Mouse (Mus musculus) splenic B cell, adult 2 months (primary cell): ENCODE measurements around the gene Usp12.

Experiments
- DNase-seq: peaks from one replicate; pipeline ENCODE4 v3.0.0-alpha.2; 2011; ENCODE audit warnings: low read depth, low spot score
- H3K27me3 ChIP-seq: 2 replicates; pipeline ENCODE4 v1.6.1; 2012; ENCODE audit warnings: mild to moderate bottlenecking, low read length, moderate library complexity, mixed read lengths; ENCODE audit not compliant: control insufficient read depth, poor library complexity, insufficient read depth, severe bottlenecking
- H3K36me3 ChIP-seq: 2 replicates; pipeline ENCODE4 v1.6.1; 2012; ENCODE audit warnings: mild to moderate bottlenecking, low read length, moderate library complexity, mixed read lengths; ENCODE audit not compliant: control insufficient read depth, poor library complexity, insufficient read depth, severe bottlenecking

Gene Usp12

DNA sequence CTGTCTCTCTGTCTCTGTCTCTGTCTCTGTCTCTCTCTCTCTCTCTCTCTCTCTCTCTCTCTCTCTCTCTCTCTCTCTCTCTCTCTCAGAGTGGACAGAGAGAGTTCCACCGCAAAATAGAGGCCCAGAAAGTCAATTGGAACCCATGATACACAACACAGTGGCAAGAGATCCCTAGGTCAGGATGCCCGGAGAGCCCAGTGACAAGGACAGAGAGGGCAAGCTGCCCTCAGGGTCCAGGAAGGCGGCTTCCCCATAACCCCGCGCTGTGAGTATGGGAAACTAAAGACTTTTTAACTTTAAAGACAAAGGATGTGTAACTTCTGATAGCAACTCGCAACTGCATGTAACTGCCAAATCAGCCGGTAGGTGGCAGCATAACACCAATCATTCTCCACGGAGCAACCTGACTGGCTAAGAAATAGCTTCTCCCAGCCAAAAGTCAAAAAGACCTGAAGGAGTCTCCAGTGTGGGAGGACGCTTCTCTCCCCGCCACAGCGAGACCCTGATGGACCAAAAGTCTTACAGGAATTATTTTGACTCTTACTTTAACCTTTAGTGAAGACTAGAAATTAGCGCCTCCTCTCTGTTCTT lies 88.9 kb downstream of the Usp12 start:
- peak; percentile 92 for DNase-seq
- Histone ChIP-seq H3K36me3 (no peaks in the 10 kb centered on the region), H3K27me3 (no peaks in the 10 kb centered on the region)

DNA sequence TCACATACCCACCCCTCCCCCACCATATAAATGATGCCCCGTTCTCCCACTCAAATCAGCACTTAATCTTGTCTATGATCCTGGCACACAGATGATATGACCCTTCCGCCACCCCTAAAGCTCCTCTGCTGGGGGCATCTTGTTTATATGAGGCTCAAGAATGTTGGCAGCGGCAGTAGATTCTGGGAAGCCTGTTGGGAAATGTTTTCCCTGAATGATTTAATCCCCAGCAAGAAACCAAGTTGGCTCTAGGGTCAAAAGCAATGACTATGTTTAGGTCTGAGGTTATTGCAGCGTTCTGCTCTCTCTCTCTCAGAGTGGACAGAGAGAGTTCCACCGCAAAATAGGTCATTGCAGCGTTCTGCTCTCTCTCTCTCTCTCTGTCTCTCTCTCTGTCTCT lies 89.4 kb downstream of the Usp12 start:
- DNase-seq: no peak
- H3K36me3 ChIP-seq: no peaks in the 10 kb centered on the region
- H3K27me3 ChIP-seq: no peaks in the 10 kb centered on the region

DNA sequence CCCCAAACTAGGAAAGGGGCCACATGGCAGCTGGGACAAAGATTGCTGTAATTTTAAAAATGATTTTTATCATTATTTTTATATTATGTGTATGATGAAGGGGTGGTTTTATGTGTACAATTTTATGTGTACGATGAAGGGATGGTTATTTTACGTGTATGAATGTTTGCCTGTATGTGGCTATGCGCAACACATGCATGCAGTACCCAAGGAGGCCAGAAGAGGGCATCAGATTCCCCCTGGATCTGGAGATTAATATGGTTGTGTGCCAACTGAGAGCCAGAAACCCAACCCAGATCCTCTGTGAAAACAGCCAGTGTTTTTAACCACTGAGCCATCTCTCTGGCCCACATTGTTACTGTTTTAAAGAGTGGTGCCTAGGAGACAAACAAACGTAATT lies 90.6 kb downstream of the Usp12 start:
- peak; percentile 23 for DNase-seq
- H3K27me3 ChIP-seq: no peaks in the 10 kb centered on the region
- H3K36me3 ChIP-seq: no peaks in the 10 kb centered on the region

DNA sequence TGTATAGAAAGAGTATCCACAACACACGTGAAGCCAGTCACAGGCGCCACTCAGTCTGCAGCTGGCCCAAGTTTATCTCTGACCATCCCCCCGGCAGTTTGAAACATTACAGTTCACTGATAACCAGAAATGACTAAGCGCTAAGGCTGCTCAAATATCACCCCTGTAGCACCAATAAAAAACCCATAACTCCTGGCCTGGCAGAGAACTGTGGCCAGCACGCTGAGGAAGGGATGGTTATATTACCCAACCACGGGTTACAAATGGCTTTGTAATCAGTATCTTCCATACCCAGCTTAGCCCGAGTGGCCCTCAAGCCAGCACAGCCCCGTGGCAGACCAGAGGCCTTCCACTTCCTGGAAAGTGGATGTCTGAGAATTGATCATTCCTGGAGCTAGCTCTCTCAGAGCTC lies 91.1 kb downstream of the Usp12 start:
- Histone ChIP-seq H3K36me3 (no peaks in the 10 kb centered on the region), H3K27me3 (no peaks in the 10 kb centered on the region)
- DNase-seq: no peak

DNA sequence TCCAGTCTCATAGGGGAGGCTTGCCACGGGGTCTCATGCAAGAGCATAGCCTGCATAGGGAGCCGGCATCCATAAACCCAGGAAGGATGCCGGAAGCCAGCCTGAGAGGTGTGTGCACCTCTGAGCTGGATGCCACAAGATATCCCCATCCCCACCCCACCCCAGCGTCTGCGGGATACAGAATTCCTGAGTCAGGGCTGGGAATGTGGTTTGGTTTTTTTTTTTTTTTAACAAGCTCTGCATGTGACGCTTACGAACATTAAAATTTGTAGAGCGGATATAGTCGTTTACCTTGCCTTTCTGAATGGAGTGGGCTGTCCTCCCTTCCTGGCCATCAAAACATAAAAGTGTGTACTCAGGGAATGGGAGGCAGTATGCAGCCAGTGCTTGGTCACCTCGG lies 94.7 kb downstream of the Usp12 start:
- no peak for DNase-seq
- H3K27me3 ChIP-seq: no peaks in the 10 kb centered on the region
- no peaks in the 10 kb centered on the region for H3K36me3 ChIP-seq

DNA sequence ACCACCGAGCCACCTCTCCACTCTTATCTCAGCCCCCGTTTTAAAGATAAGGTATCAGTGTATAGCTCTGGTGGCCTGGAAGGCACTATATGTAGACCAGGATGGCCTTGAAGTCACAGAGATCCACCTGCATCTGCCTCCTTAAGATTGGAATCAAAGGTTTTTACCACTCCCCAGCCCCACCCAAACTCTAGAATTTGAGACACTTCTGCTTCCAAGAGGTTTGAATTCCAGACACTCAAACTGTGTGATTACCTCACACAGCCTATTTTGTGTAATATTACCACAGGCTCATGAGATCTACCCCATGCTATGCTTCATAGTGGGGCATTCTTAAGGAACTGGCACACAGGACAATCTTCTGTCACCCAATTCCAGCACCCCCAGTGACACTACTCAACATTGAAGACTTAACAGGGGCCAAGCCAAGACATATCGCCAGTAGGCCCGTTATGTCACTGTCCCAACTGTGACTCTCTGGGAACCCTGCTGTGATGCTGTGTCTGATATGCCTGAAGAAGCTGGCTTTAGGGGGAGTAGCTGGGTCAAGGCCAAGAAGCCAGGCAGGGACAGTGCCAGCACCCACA lies 95.3 kb downstream of the Usp12 start:
- H3K36me3 ChIP-seq: no peaks in the 10 kb centered on the region
- DNase-seq: no peak
- H3K27me3 ChIP-seq: no peaks in the 10 kb centered on the region

DNA sequence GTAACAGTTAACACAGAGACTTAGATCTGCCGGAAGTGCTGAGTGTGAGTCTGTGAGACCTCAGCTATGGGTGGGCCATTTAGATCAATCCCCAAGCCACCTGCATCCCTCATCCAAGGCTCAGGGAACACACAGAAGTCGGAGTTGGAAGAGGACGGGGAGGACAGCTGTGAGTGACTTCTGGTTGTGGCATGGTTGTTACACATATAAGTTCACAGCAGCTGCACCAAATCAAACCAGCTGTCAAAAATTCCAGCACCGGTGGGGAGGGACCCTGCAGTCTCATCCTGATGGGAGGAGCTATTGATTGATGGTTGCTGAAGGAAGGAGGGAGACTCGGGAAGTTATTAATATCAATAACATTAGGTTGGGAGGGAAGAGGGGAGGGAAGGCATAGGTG lies 99.3 kb downstream of the Usp12 start:
- Histone ChIP-seq H3K27me3 (no peaks in the 10 kb centered on the region), H3K36me3 (no peaks in the 10 kb centered on the region)
- DNase-seq: no peak

DNA sequence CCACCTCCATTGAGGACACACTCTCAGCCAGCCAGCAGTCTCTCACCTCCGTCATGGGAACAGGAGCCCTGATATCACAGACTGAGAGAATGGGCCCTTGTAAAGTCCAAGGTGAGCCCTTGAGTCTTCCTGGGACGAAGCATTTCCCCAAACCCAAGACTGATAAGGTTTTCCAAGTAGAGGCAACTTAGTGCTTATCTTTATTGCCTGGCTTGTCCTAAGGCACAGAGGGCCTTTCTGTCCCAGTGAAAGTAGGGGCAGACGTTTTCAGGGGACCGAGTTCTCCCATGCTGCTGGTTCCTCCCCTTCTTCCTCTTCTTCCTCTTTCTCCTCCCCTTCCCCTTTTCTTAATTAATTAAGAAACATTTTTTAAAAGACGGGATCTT lies 101.8 kb downstream of the Usp12 start:
- no peak for DNase-seq

DNA sequence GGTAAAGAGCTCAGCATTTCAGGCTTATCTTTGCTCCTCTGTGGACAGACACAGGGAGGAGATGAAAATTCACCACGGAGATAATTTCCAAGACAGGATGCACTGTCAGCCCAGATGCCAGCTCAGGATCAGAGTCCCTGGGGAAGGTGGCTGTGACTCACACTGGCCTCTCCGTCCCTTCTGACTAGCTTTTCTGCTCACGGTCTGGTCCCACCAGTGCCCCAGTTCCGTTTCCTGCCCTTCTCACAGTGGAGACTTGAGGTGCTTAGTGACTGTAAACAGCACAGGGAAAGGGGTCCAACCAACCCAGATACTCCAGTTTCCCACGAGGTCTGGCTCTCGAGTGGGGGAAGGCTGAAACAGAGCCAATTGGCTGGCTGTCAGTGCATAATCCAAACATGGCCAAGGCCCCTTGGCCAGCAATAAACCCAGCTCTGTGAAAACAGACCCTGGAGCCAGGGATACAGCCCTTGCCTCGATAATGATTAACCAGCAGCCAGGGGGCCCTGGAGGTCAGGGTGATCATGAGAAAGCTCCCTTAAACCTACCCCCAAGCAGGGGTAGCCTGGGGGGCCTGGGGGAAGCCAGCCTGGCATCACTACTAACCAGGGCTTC lies 102.3 kb downstream of the Usp12 start:
- Histone ChIP-seq H3K36me3 (no peaks in the 10 kb centered on the region), H3K27me3 (no peaks in the 10 kb centered on the region)
- peak; percentile 33 for DNase-seq

More for the DNA sequence above, 101.8 kb downstream of the Usp12 start:
- H3K27me3 ChIP-seq: no peaks in the 10 kb centered on the region
- no peaks in the 10 kb centered on the region for H3K36me3 ChIP-seq

DNA sequence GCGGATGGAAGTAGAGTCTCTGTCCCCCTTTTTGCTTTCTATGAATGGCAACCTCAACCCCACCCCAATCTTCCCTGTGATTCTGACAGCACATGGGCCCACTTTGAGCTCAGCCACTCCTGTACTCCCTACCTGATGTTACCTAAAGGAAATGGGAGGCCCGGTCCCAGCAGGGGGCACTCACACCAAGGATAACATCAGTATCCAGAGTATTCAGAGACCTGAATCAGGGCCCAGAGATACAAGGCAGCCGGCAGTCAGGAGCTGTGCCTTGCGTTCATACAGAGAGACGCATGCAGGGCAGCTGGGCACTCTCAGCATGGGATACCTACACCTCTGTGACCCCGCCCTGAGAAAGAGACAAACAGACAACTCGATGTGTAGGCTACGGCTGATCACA lies 103.1 kb downstream of the Usp12 start:
- DNase-seq: no peak
- H3K27me3 ChIP-seq: no peaks in the 10 kb centered on the region
- no peaks in the 10 kb centered on the region for H3K36me3 ChIP-seq

DNA sequence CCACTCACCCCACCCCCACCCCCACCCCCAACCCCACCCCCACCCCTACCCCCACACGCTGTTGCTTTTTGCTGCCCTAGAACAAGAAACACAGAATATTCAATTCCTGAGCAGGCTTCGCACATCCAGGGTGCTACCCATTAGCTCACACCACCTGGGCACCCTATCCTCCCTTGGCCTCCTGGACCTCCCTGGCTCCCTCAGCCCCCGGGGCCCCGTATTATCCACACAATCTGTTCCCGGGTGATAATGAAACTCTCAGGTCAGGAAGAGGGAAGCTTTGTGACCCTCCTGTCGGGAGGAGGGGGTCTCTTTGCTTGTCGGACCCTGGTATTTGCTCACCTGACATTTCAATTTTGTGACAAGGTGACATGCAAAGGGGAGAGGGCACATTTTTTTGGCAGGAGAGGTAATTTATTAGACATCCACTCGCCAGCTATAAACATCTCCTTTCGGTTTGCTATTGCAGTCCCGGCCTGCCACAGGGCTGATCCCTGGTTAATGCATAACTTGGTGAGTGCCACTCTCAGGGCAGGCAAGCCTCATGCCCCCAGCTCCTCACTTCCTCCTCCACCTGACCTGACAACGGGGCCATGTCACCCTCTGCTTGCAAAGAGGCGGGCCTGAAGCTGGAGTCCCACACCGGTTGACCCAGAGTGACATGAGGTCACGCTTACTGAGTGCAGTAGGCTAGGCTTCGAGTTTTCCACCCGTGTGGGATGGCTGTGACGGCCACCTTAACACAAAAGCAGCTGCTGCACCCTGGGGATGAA lies 107.1 kb downstream of the Usp12 start:
- Histone ChIP-seq H3K36me3 (no peaks in the 10 kb centered on the region), H3K27me3 (no peaks in the 10 kb centered on the region)
- DNase-seq: peak; percentile 76

DNA sequence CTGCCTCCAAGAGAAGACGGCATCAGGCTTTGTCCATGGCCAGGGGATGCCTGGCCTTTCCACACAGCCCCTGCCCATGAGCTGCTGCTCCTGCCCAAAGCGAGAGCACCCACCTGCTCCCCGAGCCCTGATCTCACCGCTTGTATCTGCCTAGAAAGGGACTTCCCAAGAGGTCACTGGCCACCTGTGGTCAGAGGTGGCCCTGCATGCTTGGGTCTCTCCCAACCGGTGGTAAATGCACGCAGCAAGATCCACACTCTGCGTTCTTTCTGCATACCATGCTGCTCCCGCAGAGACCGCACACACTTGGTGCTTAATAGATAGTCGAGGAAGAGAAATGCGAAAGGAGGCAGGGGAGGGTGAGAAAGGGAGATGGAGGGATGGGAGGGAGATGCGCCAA lies 107.9 kb downstream of the Usp12 start:
- Histone ChIP-seq H3K27me3 (no peaks in the 10 kb centered on the region), H3K36me3 (no peaks in the 10 kb centered on the region)
- DNase-seq: no peak
